Mouse (Mus musculus) embryonic fibroblast, embryonic 13.5 days (primary cell): ENCODE data around the gene Gabarap.

ENCODE experiments used
- CTCF ChIP-seq: IDR thresholded peaks from 2 replicates; pipeline ENCODE4 v1.5.1; 2011; ENCODE audit warnings: mild to moderate bottlenecking, control low read depth, low read length, moderate library complexity, borderline replicate concordance; ENCODE audit not compliant: insufficient read depth
- POLR2A ChIP-seq: IDR thresholded peaks from 2 replicates; pipeline ENCODE4 v1.6.1; 2011; ENCODE audit warnings: low read depth, mild to moderate bottlenecking, control low read depth, low read length, moderate library complexity

- TF ChIP-seq CTCF (no peak), POLR2A (no peak)
Measured at GRCm38 (mm10) chr11:69994401-69995090, 3.6 kb downstream of the Gabarap start.
